Mouse (Mus musculus): ENCODE data around the gene Akap9.

DNA sequence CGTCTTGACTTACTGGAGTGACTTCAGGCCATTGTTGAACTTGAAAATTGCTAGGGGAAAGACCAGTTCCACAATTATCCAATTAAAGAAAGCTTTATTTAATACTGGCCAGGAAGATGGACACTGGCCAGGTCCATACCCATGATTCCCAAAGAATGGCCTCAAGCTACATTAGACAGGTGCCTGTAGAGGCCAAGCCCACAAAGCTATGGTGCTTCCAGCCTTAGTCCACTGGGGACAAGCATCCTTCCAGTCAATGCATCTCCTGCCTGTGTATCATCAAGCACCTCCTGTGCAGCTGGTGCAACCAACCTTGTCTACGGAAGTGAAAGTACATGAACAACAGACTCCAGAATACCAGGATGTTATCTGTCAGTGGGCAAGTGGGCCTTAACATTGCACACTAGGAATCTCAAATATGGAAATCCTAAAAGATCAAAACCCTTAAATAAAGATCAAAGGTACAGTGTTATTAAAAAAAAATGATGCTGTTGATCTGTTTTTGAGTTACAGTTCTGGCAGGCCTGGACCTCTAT, 177.9 kb downstream of the Akap9 start:
- no peak for TF ChIP-seq CTCF (IDR thresholded peaks at IDR 0.05; ENCODE audit: low read depth)
- no peak for TF ChIP-seq EP300 (IDR thresholded peaks at IDR 0.05; ENCODE audit: low read depth)

Data from liver, postnatal 0 days (tissue).